Mouse (Mus musculus) megakaryocyte, embryonic 14.5 days (primary cell): ENCODE measurements around the gene Ppm1k.

Experiments used
- FLI1 ChIP-seq: IDR thresholded peaks from 2 replicates; pipeline ENCODE4 v1.6.1; 2012; ENCODE audit warnings: low read length, inconsistent platforms, mixed read lengths
- GATA1 ChIP-seq: IDR thresholded peaks from 3 replicates; pipeline ENCODE4 v1.6.1; 2012; ENCODE audit warnings: mixed read lengths, low read length, inconsistent platforms, borderline replicate concordance

DNA sequence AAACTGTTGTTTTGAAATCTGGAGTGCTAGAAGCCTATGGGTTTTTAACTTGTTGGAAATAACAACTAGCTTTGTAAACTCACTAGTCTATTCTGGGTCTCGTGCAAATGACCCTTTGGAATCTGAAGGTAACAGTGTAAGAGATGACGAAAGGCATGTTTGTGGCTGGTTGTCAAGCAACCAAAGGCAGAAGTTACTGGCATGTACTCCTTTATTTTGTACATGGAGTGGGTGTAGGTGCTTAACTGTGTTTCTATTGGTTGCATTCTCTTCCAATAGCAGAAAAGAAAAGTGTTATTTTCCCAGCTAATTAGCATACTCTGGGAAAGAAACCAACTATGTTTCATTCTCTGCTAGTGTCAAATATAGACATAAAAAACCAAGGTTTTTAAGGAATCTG lies 9.6 kb upstream of the Ppm1k start:
- TF ChIP-seq GATA1 = no peak
- TF ChIP-seq FLI1 = no peak
